Mouse (Mus musculus) CH12.LX (cell line): ENCODE results near the gene Snupn.

Experiments
- CHD2 ChIP-seq: IDR thresholded peaks from 2 replicates; pipeline ENCODE4 v1.6.1; 2011; ENCODE audit warnings: low read length, improper control_type of control experiment
- JUN ChIP-seq: IDR thresholded peaks from 2 replicates; pipeline ENCODE4 v1.6.1; 2011; ENCODE audit warnings: low read depth, mild to moderate bottlenecking, low read length, improper control_type of control experiment, moderate library complexity; ENCODE audit not compliant: insufficient read depth
- MAZ ChIP-seq: IDR thresholded peaks from 2 replicates; pipeline ENCODE4 v1.6.1; 2012; ENCODE audit warnings: low read depth, mild to moderate bottlenecking, inconsistent platforms, low read length, improper control_type of control experiment, moderate library complexity
- SIN3A ChIP-seq: IDR thresholded peaks from 2 replicates; pipeline ENCODE4 v1.6.1; 2012; ENCODE audit warnings: low read length, improper control_type of control experiment, inconsistent platforms

DNA sequence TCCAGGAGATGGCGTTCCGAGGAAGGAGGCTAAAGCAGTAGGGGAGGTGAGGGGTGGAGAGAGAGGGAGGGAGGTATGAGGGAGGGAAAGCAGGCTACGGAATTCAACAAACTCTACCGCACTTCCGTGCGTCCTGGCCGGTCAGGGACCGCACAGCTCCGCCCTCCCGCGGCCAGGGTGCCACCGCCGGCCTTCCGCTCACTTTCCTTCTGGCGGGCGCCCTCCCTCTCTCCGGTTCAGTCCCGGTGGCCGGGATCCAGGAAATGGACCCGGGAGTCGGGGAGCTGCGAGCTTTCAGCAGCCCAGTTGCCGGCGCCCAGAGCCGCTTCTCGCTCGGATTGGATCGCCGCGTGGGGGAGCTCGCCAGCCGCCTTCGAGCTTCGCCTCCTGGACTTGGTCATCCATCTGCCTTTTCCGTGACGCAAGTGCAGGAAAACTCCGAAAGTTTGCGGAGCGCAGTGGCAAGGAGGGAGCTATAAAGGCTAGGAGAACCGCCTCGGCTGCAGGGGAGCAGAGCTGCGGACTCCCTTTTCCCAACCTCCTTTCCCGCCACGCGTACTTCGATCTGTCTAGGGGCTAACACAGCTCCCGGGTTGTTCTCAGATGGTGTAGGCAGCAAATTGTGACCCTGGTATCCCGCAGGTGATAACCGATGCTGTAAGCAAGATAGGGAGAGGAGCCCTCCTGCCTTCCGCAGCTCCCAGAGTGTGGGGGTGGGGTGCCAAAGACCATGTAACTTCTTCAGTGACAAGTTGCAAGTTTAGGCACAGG is 22.5 kb upstream of the Snupn start, which contains the start of gene Snx33:
- TF ChIP-seq SIN3A (no peak), CHD2 (0 out of 2 replicates have a peak, but pooled peaks have one; percentile 22), JUN (no peak), MAZ (no peak; the same call in 1 of the 2 replicates)
